ENCODE assay signal across 19 mouse cellular contexts in the genomic region with DNA sequence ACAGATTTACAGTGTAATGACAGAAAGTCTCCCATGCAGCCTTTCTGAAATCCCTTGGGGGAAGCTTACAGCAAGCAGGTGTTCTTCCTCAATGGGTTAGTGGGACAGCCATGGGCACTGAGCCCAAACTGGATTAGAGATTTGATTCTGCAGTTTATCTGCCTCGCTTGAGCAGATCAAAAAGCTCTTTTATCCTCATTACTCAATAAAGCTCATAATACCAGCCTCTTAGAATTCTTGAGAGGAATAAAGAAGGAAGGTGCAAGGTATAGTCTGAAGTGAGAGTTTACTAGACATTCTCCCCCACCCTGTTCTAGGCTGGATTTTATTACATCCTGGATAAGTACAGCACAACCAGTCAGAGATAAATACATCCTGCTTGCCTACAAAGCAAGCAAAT. TPM values are rescaled to one million over a fixed set of nuclear protein-coding genes. Genes with fewer than 3 reads are reported as not detected.
DNase-seq lines count a peak whose midpoint lies in the region; ATAC-seq and TF ChIP-seq lines count a peak whose summit lies in the region.
"Had no signal": no experiment of that assay in that cellular context is flagged by ENCODE, and none has a peak within 500 bp of the region (broad histone marks: within the 10 kb centered on the region; RNA-seq: fewer than 3 reads in every experiment).

No protein-coding gene starts in this region.

- no peak for DNase-seq in kidney, adult 11 months
- DNase-seq in brain, embryonic 14.5 days (ENCODE audit: low read depth): peak; percentile 81
- no peak for DNase-seq in heart, postnatal 36 days
- DNase-seq in embryo, embryonic 9.5 days (ENCODE audit: extremely low spot score): no peak
- DNase-seq: cerebellum, adult 11-12 months; heart, postnatal 14 days; thymus, adult 2 months had no signal

- H3K4me1 ChIP-seq in kidney, embryonic 16.5 days (ENCODE audit: insufficient read depth, low read length): no peaks in the 10 kb centered on the region
- no peaks in the 10 kb centered on the region for H3K4me1 ChIP-seq in embryonic facial prominence, embryonic 13.5 days
- H3K4me1 ChIP-seq in midbrain, embryonic 16.5 days (ENCODE audit: control insufficient read depth, insufficient read depth, low read length): no peaks in the 10 kb centered on the region
- H3K4me1 ChIP-seq: liver, embryonic 12.5 days; neural tube, embryonic 12.5 days had no signal

- no peak for TF ChIP-seq POLR2A in brain, embryonic 14.5 days (IDR thresholded peaks at IDR 0.05; ENCODE audit: borderline replicate concordance, extremely low read depth, insufficient read depth, insufficient read length, poor library complexity, severe bottlenecking)

- no peak for TF ChIP-seq CTCF in brain, embryonic 14.5 days (IDR thresholded peaks at IDR 0.05; ENCODE audit: borderline replicate concordance, extremely low read depth, insufficient read depth, insufficient read length)

- intact Hi-C loops in heart, postnatal 36 days (cut with DNase I): no loop called here

- no peak overlapping the region for H3K4me2 ChIP-seq in kidney, embryonic 16.5 days (replicated peaks; ENCODE audit: low read depth, low read length)
- H3K4me2 ChIP-seq in embryonic facial prominence, embryonic 13.5 days: no peak overlapping the region
- no peak overlapping the region for H3K4me2 ChIP-seq in midbrain, embryonic 16.5 days (ENCODE audit: low read length)
- H3K4me2 ChIP-seq: liver, embryonic 12.5 days; neural tube, embryonic 12.5 days had no signal

- WGBS in kidney, embryonic 16.5 days: 11% methylated on average over 1 of the region's 1 CpGs
- WGBS in embryonic facial prominence, embryonic 13.5 days: 47% methylated on average over 1 of the region's 1 CpGs
- 24% methylated on average over 1 of the region's 1 CpGs for WGBS in midbrain, embryonic 16.5 days

- H3K9me3 ChIP-seq in kidney, embryonic 16.5 days (ENCODE audit: low read length): no peaks in the 10 kb centered on the region
- no peaks in the 10 kb centered on the region for H3K9me3 ChIP-seq in embryonic facial prominence, embryonic 13.5 days
- H3K9me3 ChIP-seq in midbrain, embryonic 16.5 days (replicated peaks; ENCODE audit: control insufficient read depth, low read length, poor library complexity, severe bottlenecking): no peaks in the 10 kb centered on the region
- H3K9me3 ChIP-seq: liver, embryonic 12.5 days; neural tube, embryonic 12.5 days had no signal

- no peak overlapping the region for H3K9ac ChIP-seq in kidney, embryonic 16.5 days (replicated peaks; ENCODE audit: low read length)
- no peak overlapping the region for H3K9ac ChIP-seq in embryonic facial prominence, embryonic 13.5 days
- no peak overlapping the region for H3K9ac ChIP-seq in midbrain, embryonic 16.5 days (ENCODE audit: low read depth, low read length)
- H3K9ac ChIP-seq: liver, embryonic 12.5 days; neural tube, embryonic 12.5 days had no signal

- peak; percentile 78 for ATAC-seq in kidney, embryonic 16.5 days (ENCODE audit: low FRiP score, low TSS enrichment)
- peak; percentile 82 for ATAC-seq in embryonic facial prominence, embryonic 13.5 days (ENCODE audit: insufficient number of reproducible peaks, insufficient read depth, low FRiP score, low TSS enrichment, low read depth)
- 0 out of 2 replicates have a peak, but pooled peaks have one; percentile 21 for ATAC-seq in midbrain, embryonic 16.5 days
- ATAC-seq: CD4-positive, CD25-positive, alpha-beta regulatory T cell, adult 4 months; liver, embryonic 12.5 days; lung, postnatal 0 days had no signal

- H3K36me3 ChIP-seq in kidney, embryonic 16.5 days (ENCODE audit: insufficient read depth, low read length): no peaks in the 10 kb centered on the region
- H3K36me3 ChIP-seq in embryonic facial prominence, embryonic 13.5 days: no peaks in the 10 kb centered on the region
- no peaks in the 10 kb centered on the region for H3K36me3 ChIP-seq in midbrain, embryonic 16.5 days (ENCODE audit: control insufficient read depth, insufficient read depth, low read length)
- H3K36me3 ChIP-seq: liver, embryonic 12.5 days; neural tube, embryonic 12.5 days had no signal

- H3K27me3 ChIP-seq in kidney, embryonic 16.5 days (ENCODE audit: insufficient read depth, low read length): no peaks in the 10 kb centered on the region
- no peaks in the 10 kb centered on the region for H3K27me3 ChIP-seq in embryonic facial prominence, embryonic 13.5 days
- H3K27me3 ChIP-seq in midbrain, embryonic 16.5 days (ENCODE audit: control insufficient read depth, insufficient read depth, low read depth, low read length): no peaks in the 10 kb centered on the region
- H3K27me3 ChIP-seq: liver, embryonic 12.5 days; neural tube, embryonic 12.5 days had no signal

- no peak overlapping the region for H3K27ac ChIP-seq in kidney, embryonic 16.5 days (ENCODE audit: low read length)
- no peak overlapping the region for H3K27ac ChIP-seq in embryonic facial prominence, embryonic 13.5 days
- no peak overlapping the region for H3K27ac ChIP-seq in midbrain, embryonic 16.5 days (ENCODE audit: low read length)
- H3K27ac ChIP-seq: layer of hippocampus, adult 2 months; liver, embryonic 12.5 days; neural tube, embryonic 12.5 days had no signal

- H3K4me3 ChIP-seq in kidney, embryonic 16.5 days (ENCODE audit: low read length): no peak overlapping the region
- no peak overlapping the region for H3K4me3 ChIP-seq in embryonic facial prominence, embryonic 13.5 days
- H3K4me3 ChIP-seq in midbrain, embryonic 16.5 days (ENCODE audit: low read depth, low read length): no peak overlapping the region
- H3K4me3 ChIP-seq: layer of hippocampus, adult 2 months; liver, embryonic 12.5 days; neural tube, embryonic 12.5 days had no signal

RNA-seq across cellular contexts. Expression of a gene that starts 29.0 kb away (rescaled TPM):
- polyA plus RNA-seq in kidney, embryonic 16.5 days (2015; fragmentation: Nextera tagmentation; extraction: Ambion mirVana): not detected in 2 replicates
- polyA plus RNA-seq in brain, embryonic 14.5 days (2012; rRNA removed): 0.41 TPM in 1 of 2 replicates, not detected in the other
- polyA plus RNA-seq in embryonic facial prominence, embryonic 13.5 days (2015; fragmentation: Nextera tagmentation; extraction: Ambion mirVana): 4.9 and 9.2 TPM in 2 replicates
- not detected in 2 replicates for polyA plus RNA-seq in midbrain, embryonic 16.5 days (2015; fragmentation: Nextera tagmentation; extraction: Ambion mirVana)
- total RNA-seq in heart, postnatal 36 days (2021): not detected
- total RNA-seq: gastrocnemius, adult 8-10 months; heart, adult 8-10 months; heart, postnatal 14 days; layer of hippocampus, adult 2 months; megakaryocyte-erythroid progenitor cell, adult 5-6 weeks had no signal
- polyA plus RNA-seq: cortical plate, adult 2 months; liver, embryonic 12.5 days; lung, postnatal 0 days; neural tube, embryonic 12.5 days had no signal

RNA-seq across cellular contexts. Expression of a gene that starts 50.8 kb away (rescaled TPM):
- not detected in 2 replicates for polyA plus RNA-seq in kidney, embryonic 16.5 days (2015; fragmentation: Nextera tagmentation; extraction: Ambion mirVana)
- polyA plus RNA-seq in brain, embryonic 14.5 days (2012; rRNA removed): not detected in 2 replicates
- polyA plus RNA-seq in embryonic facial prominence, embryonic 13.5 days (2015; fragmentation: Nextera tagmentation; extraction: Ambion mirVana): not detected in 2 replicates
- polyA plus RNA-seq in midbrain, embryonic 16.5 days (2015; fragmentation: Nextera tagmentation; extraction: Ambion mirVana): not detected in 2 replicates
- not detected for total RNA-seq in heart, postnatal 36 days (2021)
- total RNA-seq: gastrocnemius, adult 8-10 months; heart, postnatal 14 days; layer of hippocampus, adult 2 months; megakaryocyte-erythroid progenitor cell, adult 5-6 weeks had no signal
- polyA plus RNA-seq: CD4-positive, CD25-positive, alpha-beta regulatory T cell, adult 4 months; cortical plate, adult 2 months; liver, embryonic 12.5 days; neural tube, embryonic 12.5 days had no signal

Comparison
In these comparisons a context has a peak if more than half of its experiments do, and no peak if none do; other contexts are left out.
1. ATAC-seq: peak in every context shown above with its lines; median percentile 82 in embryonic facial prominence, embryonic 13.5 days; 78 in kidney, embryonic 16.5 days; 21 in midbrain, embryonic 16.5 days.